Mouse (Mus musculus) hematopoietic stem cell, adult 5-6 weeks (primary cell): ENCODE data around the gene Esyt1. TPM values are rescaled to one million over a fixed set of nuclear protein-coding genes. Genes with fewer than 3 reads are reported as not detected.
"Not testable (repeated sequence)": the region's sequence is repeated elsewhere in the genome, so short reads cannot be mapped to it uniquely, and the experiment has no call there.

Experiments used
- ATAC-seq, 2 experiments: fragments of 125-278 bp in 1 of 2; replicated peaks in 1 of 2; 2 replicates each; pipeline ENCODE4 v1.8.0; 2016 to 2017; ENCODE audit warnings: inconsistent platforms in 2 of 2, mild to moderate bottlenecking in 2 of 2, moderate number of reproducible peaks in 2 of 2, low read depth in 1 of 2, moderate TSS enrichment in 1 of 2; ENCODE audit not compliant: low FRiP score in 2 of 2, poor library complexity in 2 of 2, severe bottlenecking in 2 of 2, insufficient read depth in 1 of 2, low TSS enrichment in 1 of 2
- total RNA-seq: library from RNA; stranded (forward); fragments of 172-1452, 232-1000 nt; gene quantifications from 2 replicates; pipeline ENCODE4 v1.2.3, GENCODE M21; 2017

Esyt1 gene
- total RNA-seq, 1 experiment from 2014 or later: 75.9 TPM

DNA sequence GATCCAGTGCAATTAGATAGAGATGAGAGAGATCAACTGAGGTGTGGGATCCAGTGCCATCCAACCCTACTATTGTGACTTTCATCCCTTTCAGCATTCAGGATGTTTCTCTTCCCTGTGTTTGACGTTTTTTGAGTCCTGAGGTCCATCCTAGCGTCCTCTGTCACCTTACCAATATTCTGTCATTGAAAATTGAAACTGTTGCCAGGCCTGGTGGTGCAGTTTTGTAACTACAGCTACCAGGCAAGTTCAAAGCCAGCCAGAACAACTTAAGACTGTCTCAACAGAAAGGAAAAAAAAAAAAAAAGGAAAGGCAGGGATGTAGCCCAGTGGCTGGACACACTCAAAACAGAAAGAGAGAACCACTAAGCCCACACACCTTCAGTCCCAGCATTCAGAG is 30.4 kb downstream of the Esyt1 start:
- ATAC-seq: no peak

DNA sequence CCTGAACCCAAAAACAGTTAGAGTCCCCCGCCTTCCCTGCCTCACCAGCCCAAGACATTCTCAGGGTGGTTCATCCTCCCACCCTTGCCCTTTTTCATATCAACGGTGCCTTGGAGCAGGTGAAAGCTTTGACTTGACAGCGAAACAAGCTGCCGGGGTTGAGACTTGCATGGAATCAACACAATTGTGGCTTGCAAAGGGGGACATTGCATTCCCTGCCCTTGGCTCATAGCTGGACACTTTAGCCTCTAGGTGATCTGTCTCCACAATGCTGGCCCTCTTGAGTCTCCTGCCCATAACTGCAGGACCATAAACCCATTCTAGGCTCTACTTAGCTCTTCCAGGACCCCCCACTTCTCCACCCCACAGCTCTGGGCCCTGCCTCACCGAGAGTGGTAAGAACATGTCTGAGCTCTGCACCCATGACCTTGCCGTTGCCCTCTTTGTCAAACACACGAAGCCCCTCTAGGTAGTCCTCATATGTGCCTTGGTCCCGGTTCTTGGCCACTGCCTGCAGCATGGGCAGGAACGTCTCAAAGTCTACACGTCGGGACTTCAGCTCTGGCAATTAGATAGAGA is 30.9 kb downstream of the Esyt1 start:
- ATAC-seq: no peak

DNA sequence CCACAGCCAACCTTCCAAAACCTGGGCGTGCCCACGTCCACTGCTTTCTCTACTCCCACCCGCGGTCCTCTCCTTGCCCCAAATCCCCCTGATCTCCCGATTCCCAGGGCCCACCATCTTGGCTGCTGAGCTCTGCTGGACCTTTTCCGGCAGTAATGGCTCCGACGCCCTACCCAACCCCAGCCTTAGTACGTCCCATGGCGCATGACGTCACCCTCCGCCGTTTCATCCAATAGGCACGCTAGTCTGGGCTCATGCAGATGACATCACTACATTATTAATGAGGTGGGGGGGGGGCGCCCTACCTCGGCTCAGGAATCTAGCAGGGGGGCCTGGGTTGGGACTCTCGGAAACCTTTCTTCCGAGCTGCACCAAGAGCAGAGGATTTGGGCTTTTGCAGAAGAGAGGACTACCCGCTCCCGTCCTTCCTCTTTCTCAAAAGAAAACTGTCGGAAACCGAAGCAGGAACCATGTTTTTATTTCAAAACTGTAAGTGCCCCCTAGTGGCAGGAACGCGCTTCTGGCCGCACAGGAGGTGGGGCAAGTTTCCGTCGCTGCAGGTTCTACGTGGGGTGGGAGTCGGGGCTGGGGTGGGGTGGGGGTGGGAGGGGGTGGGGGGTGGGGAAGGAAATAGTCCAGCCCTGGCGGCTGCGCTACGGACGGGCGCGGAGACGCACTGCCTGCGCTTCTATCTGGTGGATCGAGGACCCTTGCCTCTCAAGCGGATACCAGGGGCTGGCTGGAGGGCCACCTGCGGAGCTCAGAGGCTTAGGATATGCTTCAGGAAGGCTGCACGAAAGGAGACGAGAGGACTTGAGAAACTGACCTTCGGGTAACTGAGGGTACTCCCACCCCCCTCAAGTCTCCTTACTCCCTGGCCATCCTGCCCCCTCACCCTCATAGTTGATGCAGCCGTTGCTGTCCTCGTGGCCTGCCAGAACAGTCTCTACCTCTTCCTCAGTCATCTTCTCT is 31.7 kb downstream of the Esyt1 start, which contains the start of gene Myl6:
Myl6 (minus strand) TSS at position 451 of the 972 bp plus-strand sequence.
- peak; percentile 74 to 78 for ATAC-seq

DNA sequence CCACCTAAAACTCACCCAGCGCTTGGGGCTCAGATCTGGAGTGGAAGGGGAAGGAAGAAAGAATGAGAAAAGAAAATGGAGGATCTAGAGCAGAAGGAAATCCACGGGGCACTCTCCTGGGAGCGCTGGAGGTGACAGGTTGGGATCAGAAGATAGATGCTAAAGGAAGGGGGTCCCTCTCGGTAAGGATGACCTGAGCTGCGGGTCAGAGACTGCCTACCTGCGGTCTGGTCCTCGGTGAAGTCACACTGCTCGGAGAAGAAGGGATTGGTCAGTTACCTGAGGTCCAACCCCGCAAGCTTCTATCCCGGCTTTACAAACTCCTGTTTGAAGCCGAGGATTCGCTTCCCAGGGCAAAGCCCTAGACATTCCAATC is 32.4 kb downstream of the Esyt1 start:
- ATAC-seq: peak in 1 of 2 experiments; percentile 6; a peak in 1 of 4 replicates

DNA sequence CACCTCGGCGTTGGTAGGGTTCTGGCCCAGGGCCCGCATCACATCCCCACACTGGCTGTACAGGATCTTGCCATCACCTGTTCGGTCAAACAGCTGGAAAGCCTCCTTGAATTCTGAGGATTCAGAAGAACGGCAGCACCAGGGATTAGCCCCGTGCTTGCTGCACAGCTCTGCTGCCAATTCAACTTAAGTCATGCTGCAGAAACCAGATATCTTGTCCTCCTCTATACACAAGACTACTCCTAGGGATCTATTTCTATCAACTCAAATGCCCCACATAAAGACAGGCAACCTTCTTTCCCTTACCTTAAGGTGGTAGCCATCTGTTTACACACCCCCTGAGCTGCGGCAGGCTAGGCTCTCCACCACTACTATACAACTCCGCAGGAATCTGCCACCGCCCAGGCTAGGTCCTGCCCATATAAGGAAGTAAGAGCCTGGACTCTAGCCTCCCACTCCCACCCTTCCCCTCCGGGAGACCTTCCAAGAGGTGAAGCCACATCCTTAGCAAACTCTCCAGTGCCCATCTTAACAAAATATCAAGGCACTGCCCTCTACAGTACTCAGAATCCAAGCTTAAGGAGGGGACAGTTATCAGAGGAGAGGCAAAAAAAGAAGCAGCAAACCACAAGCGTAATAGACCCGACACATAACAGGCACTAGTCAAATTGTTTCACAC is 32.9 kb downstream of the Esyt1 start:
- peak; percentile 42 to 44; a peak in 3 of 4 replicates for ATAC-seq

DNA sequence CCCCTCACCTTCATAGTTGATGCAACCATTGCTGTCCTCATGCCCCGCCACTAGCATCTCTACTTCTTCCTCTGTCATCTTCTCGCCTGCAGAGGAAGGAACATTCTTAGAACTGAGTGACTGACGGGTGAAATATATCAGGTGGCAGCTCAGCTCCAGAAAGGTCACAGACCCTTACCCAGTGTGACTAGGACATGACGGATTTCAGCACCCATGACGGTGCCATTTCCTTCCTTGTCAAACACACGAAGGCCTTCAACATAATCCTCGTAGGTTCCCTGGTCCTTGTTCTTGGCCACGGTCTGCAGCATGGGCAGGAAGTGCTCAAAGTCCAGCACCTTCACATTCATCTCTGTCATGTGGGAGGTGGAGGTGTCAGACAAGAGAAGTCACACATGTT is 33.6 kb downstream of the Esyt1 start:
- not testable (repeated sequence) for ATAC-seq

DNA sequence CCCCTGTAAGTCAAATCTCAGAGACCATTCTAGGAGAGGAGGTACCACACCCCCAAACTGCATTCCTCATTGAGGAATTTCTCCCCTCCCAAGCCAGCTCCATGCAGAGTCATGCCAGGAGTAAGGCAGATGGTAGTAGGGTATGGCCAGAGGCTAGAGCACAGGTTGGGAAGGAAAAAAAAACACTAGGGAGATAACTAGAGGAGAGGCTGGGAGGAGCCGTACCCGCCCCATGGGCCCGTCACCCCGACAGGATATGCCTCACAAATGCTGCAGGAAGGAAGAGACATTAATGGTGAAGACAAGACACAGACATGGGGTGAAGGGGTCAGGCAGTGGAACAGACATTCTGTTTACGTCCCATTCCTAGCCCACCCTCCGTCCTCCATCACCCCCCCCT is 34.2 kb downstream of the Esyt1 start:
- no peak for ATAC-seq

DNA sequence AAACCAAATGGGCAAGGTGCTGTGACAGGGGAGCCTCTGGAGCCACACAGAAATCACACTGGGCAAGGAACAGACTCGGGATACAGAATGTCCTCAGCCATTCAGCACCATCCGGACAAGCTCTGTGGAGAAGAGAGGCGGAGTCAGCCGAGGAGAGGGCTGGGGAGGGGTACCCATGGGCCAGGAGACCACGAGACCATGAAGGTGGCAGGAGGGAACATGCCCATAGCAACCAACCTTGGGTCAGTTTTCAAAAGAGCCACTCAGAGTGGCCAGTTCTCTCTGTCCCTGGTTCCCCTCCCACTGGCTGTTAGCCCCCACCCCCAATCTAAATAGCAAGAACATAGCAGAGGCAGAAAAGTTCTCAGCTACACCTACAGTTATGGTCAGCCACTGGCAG is 34.8 kb downstream of the Esyt1 start:
- ATAC-seq: no peak

DNA sequence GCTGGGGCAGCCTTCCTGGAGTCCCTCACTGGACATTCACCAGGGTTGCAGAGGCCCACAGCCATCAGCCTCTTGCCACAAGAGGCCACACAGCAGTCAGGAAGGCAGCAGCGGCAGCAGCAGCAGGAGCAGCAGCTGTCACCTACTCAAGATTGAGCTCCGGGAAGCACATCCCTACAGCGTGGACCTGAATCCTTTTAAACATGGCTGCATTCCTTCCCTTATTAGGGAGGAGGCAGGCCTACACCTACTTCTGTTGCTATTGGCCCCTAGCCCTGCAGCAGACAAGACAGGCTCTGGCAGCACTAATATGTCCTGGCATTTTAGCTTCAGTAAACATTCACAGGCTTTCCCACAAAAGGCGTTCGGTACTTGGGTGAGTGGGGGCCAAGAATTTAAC is 35.4 kb downstream of the Esyt1 start:
- ATAC-seq: no peak

DNA sequence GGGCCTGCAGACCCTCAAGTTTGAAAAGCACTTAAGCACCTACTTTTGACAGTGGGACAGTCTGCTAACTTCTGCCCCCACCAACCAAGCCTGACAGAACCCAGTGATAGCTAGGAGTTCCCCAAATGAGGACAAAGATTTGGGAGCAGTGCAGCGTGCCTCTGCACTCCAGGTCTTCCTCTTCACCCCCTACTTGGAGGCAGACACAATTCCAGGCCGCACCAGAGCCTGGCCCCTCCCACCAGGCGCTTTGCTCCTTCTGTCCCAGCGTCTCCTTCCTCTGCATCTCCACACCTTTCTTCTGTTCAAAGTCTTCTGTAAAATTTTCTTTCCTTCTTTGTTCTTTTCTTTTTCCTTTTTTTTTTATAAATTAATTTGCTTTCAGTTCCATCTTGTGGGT is 35.9 kb downstream of the Esyt1 start:
- no peak for ATAC-seq

DNA sequence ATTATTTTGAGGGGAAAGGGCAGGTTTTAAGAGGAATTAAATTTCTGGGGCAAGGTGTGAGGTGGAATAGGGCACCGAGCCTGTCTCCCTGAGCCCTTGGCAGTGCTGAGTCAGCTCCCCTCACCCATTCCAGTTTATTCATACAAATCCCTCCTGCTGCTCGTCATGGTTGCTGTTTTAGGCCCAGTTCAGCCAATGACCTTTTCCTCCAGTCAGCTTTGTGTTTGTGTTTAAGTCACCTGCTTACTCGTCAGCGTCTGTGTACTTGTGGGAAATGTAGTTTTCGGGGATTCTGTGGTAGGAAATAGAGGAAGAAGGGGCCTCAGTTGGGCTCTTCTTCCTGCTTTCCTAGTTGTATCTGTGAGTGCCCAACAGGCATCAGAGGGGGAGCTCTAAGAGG is 36.3 kb downstream of the Esyt1 start:
- no peak for ATAC-seq

DNA sequence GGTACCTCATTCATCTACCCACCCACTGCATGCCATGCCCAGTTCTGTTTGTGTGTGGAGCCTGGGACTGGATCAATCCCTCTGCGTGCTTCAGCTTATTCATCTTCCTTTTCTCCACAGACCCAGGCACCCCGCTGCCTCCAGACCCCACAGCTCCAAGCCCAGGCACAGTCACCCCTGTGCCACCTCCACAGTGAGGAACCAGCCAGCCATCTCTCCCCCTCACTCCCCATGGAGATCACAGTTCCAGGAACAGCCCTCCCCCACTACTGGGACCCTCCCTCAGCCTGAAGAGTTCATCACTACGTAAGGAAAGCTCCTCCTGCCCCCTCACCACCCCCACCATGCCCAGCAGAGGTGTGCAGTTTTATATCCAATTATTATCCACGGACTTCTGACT is 36.9 kb downstream of the Esyt1 start:
- no peak for ATAC-seq

DNA sequence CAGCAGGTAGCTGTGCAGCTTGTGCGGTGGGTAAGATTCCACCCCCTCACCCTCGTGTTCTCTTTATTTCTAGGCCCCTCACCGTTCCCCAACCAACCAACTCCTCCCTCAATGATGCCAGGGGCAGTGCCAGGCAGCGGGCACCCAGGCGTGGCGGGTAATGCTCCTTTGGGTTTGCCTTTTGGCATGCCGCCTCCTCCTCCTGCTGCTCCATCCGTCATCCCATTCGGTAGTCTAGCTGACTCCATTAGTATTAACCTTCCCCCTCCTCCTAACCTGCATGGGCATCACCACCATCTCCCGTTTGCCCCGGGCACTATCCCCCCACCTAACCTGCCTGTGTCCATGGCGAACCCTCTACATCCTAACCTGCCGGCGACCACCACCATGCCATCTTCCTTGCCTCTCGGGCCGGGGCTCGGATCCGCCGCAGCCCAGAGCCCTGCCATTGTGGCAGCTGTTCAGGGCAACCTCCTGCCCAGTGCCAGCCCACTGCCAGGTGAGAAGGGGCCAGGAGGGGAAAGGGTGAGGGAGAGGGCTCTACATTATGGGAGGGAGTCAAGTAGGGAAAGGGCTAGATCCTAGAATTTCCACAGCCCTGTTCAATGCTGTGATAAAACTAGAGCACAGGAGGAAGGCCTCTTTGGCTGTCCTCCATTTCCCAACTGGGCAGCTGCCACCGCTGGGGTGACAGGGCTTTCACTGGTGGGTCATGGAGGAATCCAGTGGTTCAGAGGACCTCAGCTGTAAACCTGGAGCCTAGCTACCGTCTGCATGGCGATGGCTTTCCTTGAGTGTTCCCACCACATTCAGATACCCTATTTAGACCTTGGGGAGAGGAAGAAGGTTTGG is 37.6 kb downstream of the Esyt1 start:
- no peak for ATAC-seq

DNA sequence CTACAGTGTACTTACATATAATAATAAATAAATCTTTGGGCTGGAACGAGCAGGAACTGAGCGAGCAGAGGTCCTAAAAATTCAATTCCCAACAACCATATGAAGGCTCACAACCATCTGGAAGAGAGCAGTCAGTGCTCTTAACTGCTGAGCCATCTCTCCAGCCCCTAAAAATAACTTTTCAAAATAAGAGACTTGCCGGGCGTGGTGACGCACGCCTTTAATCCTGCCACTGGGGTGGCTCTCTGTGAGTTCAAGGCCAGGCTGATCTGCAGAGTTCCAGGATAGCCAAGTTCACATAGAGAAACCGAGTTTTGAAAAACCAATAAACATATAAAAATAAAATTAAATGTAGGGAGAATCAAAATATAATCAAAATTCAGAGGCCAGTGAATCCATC is 39.3 kb downstream of the Esyt1 start:
- ATAC-seq: no peak

DNA sequence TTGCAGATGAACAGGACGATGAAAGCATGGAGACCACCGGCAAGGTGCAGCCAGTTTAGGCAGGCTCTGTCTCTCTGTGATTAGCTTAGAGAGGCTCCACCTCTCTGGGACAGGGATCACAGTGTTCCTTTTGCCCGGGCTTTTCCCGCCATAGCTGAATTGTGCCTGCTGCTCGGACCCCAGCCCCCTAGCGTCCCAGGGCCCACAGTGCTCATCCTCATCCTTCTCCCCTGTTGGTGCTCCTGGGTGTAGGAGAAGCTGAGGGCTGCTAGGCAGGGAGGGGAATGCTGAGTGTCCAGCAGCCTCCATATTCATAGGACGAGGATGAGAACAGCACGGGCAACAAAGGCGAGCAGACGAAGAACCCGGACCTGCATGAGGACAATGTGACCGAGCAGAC is 51.3 kb downstream of the Esyt1 start:
- no peak for ATAC-seq

DNA sequence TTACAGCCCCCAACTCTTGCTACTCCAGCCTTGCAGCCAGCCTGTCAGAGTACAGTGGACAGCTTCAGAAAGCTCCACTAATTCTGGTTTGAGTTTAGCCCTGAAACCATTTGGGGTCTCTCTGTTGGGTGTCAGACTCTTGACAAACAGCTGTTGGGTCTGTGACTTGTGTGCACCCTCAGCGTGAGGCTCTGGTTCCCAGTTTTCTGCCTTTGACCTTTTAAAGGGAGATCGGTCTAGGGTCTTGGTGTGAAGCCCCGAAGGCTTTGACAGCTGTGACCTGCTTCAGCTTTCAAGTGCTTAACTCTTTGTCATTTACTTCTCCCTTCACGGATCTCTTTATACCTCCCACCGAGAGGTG is 65.4 kb downstream of the Esyt1 start:
- no peak for ATAC-seq
